Mouse (Mus musculus) cerebellum, adult 2 months (tissue): ENCODE results near the gene Tmem254b. TPM values are rescaled to one million over a fixed set of nuclear protein-coding genes. Genes with fewer than 3 reads are reported as not detected.
"Not testable (repeated sequence)": the region's sequence is repeated elsewhere in the genome, so short reads cannot be mapped to it uniquely, and the experiment has no call there.

Experiments used
- DNase-seq, 2 experiments: peaks; one replicate each; pipeline ENCODE4 v3.0.0; 2021
- H3K27ac ChIP-seq: fragments of 200-500 bp; 2 replicates; pipeline ENCODE4 v1.5.1; 2012; ENCODE audit warnings: low read length, control low read depth, inconsistent platforms; ENCODE audit not compliant: insufficient read depth
- H3K27me3 ChIP-seq: fragments of 200-500 bp; 2 replicates; pipeline ENCODE4 v1.6.1; 2012; ENCODE audit warnings: inconsistent platforms, mild to moderate bottlenecking, low read length, moderate library complexity; ENCODE audit not compliant: control insufficient read depth, insufficient read depth
- H3K4me1 ChIP-seq: fragments of 200-500 bp; 2 replicates; pipeline ENCODE4 v1.6.1; 2011; ENCODE audit warnings: low read length; ENCODE audit not compliant: control insufficient read depth, insufficient read depth
- H3K4me3 ChIP-seq: fragments of 200-500 bp; replicated peaks from 2 replicates; pipeline ENCODE3; 2011; ENCODE audit warnings: mild to moderate bottlenecking, low read depth, low read length, control low read depth; ENCODE audit not compliant: insufficient read depth
- WGBS: fragments of 180-500 bp; shearing (Covaris S2); methylation state at CpG from one replicate; pipeline ENCODE4 v1.1.7; 2018; 5-methylcytosine and 5-hydroxymethylcytosine counted together
- polyA plus RNA-seq: library from polyadenylated mRNA; depleted of rRNA; stranded (reverse); fragments of >200 nt; gene quantifications from 2 replicates; pipeline ENCODE4 v1.2.3, GENCODE M21; 2012; rRNA removed

Tmem254b gene
- polyA plus RNA-seq, 1 experiment = 19.6 TPM

DNA sequence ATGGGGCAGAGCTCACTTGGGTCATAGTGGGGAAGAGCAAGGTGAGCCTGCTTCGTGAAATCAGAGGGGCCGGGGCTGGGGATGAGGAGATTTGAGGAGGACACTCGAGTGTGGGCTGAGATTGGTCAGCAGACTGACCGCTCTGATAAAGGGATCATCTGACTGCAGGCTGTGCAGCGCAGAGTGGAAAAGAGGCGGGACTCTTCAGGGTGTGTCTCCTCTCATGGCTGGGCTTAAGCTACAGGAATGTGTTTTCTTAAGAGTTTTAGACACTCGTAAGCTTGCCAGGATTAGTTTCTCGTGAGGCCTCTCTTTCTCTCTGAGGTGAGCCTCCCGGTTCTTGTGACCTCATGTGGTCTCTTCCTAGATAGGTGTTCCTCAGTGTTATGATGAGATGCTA is 45.7 kb downstream of the Tmem254b start:
- H3K4me3 ChIP-seq, H3K27me3 ChIP-seq, H3K27ac ChIP-seq, H3K4me1 ChIP-seq, DNase-seq: not testable (repeated sequence)
- whole genome bisulfite sequencing = no CpG with 5 or more reads among the region's 9 CpGs

DNA sequence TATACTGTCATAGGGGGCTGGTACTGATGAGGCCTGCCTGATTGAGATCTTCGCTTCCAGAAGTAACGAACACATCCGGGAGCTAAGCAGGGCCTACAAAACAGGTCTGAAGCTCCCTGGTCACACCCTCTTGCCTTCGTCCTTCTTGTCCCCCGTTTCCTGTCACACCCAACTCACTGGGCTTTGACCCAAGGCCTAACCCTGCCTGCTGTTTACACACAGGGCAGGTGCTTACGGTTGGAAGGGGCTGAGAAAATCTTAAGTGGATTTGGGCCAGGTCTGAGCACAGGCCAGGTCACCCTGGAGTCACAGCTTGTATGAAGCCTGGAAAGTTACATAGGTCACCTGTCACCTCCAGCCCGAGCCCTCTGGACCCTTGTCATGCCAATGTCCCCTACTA is 50.8 kb downstream of the Tmem254b start:
- H3K27me3 ChIP-seq, H3K27ac ChIP-seq, H3K4me3 ChIP-seq, H3K4me1 ChIP-seq, DNase-seq: not testable (repeated sequence)
- WGBS = no CpG with 5 or more reads among the region's 7 CpGs

Other genes with a start within 250 kb of the Tmem254b start
- 1.2 and 1.6 TPM in 2 replicates for gene Duxbl1, start 228.5 kb downstream of the Tmem254b start, polyA plus RNA-seq
- gene Gm9780, start 164.3 kb downstream of the Tmem254b start, polyA plus RNA-seq = 1.5 and 5.1 TPM in 2 replicates
- gene Tmem254c, start 139.7 kb downstream of the Tmem254b start, polyA plus RNA-seq = 0.13 and 3.7 TPM in 2 replicates
- not detected in 2 replicates for gene Cphx2, start 125.5 kb downstream of the Tmem254b start, polyA plus RNA-seq
- not detected in 2 replicates for gene Cphx3, start 124.7 kb downstream of the Tmem254b start, polyA plus RNA-seq
- gene Duxbl2, start 88.7 kb downstream of the Tmem254b start, polyA plus RNA-seq = not detected in 2 replicates
- 2.3 and 3.7 TPM in 2 replicates for gene Plac9b, start 24.6 kb downstream of the Tmem254b start, polyA plus RNA-seq
- 0.28 and 0.70 TPM in 2 replicates for gene Duxbl3, start 50.9 kb upstream of the Tmem254b start, polyA plus RNA-seq